Mouse (Mus musculus): ENCODE measurements around the gene Izumo2.

Izumo2 gene

GRCm38 (mm10) chr7:44708574-44708973, at the start of gene Izumo2:
Izumo2 (plus strand) TSS chr7:44708742.
- in situ Hi-C loops (cut with MboI; ENCODE audit: low sequenced_read_pairs): no loop called here

- in situ Hi-C loops (cut with MboI; ENCODE audit: low sequenced_read_pairs): no loop called here
Measured at GRCm38 (mm10) chr7:44661219-44661618, 47.3 kb upstream of the Izumo2 start.

GRCm38 (mm10) chr7:44662168-44662567, 46.4 kb upstream of the Izumo2 start:
- in situ Hi-C loops (cut with MboI; ENCODE audit: low sequenced_read_pairs): no loop called here

- in situ Hi-C loops (cut with MboI; ENCODE audit: low sequenced_read_pairs): no loop called here
Measured at GRCm38 (mm10) chr7:44662569-44662968, 46.0 kb upstream of the Izumo2 start.

- in situ Hi-C loops (cut with MboI; ENCODE audit: low sequenced_read_pairs): no loop called here
Measured at GRCm38 (mm10) chr7:44663546-44663945, 45.0 kb upstream of the Izumo2 start.

- in situ Hi-C loops (cut with MboI; ENCODE audit: low sequenced_read_pairs): no loop called here
Measured at GRCm38 (mm10) chr7:44664731-44665130, 43.8 kb upstream of the Izumo2 start.

- in situ Hi-C loops (cut with MboI; ENCODE audit: low sequenced_read_pairs): no loop called here
Measured at GRCm38 (mm10) chr7:44666462-44666861, 42.1 kb upstream of the Izumo2 start.

GRCm38 (mm10) chr7:44667996-44668738, 40.4 kb upstream of the Izumo2 start:
- in situ Hi-C loops (cut with MboI; ENCODE audit: low sequenced_read_pairs): no loop called here

GRCm38 (mm10) chr7:44669103-44669502, 39.4 kb upstream of the Izumo2 start:
- in situ Hi-C loops (cut with MboI; ENCODE audit: low sequenced_read_pairs): no loop called here

- in situ Hi-C loops (cut with MboI; ENCODE audit: low sequenced_read_pairs): no loop called here
Measured at GRCm38 (mm10) chr7:44670803-44671202, 37.7 kb upstream of the Izumo2 start, which contains the start of gene Myh14. Myh14 (minus strand) TSS chr7:44670843.

- in situ Hi-C loops (cut with MboI; ENCODE audit: low sequenced_read_pairs): no loop called here
Measured at GRCm38 (mm10) chr7:44672193-44672592, 36.3 kb upstream of the Izumo2 start.

- in situ Hi-C loops (cut with MboI; ENCODE audit: low sequenced_read_pairs): no loop called here
Measured at GRCm38 (mm10) chr7:44674511-44674910, 34.0 kb upstream of the Izumo2 start.

- in situ Hi-C loops (cut with MboI; ENCODE audit: low sequenced_read_pairs): no loop called here
Measured at GRCm38 (mm10) chr7:44675171-44675570, 33.4 kb upstream of the Izumo2 start.

GRCm38 (mm10) chr7:44676126-44676525, 32.4 kb upstream of the Izumo2 start:
- in situ Hi-C loops (cut with MboI; ENCODE audit: low sequenced_read_pairs): no loop called here

- in situ Hi-C loops (cut with MboI; ENCODE audit: low sequenced_read_pairs): no loop called here
Measured at GRCm38 (mm10) chr7:44676611-44677010, 31.9 kb upstream of the Izumo2 start.

- in situ Hi-C loops (cut with MboI; ENCODE audit: low sequenced_read_pairs): no loop called here
Measured at GRCm38 (mm10) chr7:44683656-44684055, 24.9 kb upstream of the Izumo2 start.

GRCm38 (mm10) chr7:44685531-44686402, 22.8 kb upstream of the Izumo2 start:
- in situ Hi-C loops (cut with MboI; ENCODE audit: low sequenced_read_pairs): no loop called here

- in situ Hi-C loops (cut with MboI; ENCODE audit: low sequenced_read_pairs): no loop called here
Measured at GRCm38 (mm10) chr7:44688890-44689289, 19.7 kb upstream of the Izumo2 start.

- in situ Hi-C loops (cut with MboI; ENCODE audit: low sequenced_read_pairs): no loop called here
Measured at GRCm38 (mm10) chr7:44689331-44689730, 19.2 kb upstream of the Izumo2 start.

GRCm38 (mm10) chr7:44693427-44694175, 14.9 kb upstream of the Izumo2 start:
- in situ Hi-C loops (cut with MboI; ENCODE audit: low sequenced_read_pairs): no loop called here

- in situ Hi-C loops (cut with MboI; ENCODE audit: low sequenced_read_pairs): no loop called here
Measured at GRCm38 (mm10) chr7:44695223-44695622, 13.3 kb upstream of the Izumo2 start.
